Comparison of ENCODE assay signal across 26 mouse cellular contexts in the genomic region with DNA sequence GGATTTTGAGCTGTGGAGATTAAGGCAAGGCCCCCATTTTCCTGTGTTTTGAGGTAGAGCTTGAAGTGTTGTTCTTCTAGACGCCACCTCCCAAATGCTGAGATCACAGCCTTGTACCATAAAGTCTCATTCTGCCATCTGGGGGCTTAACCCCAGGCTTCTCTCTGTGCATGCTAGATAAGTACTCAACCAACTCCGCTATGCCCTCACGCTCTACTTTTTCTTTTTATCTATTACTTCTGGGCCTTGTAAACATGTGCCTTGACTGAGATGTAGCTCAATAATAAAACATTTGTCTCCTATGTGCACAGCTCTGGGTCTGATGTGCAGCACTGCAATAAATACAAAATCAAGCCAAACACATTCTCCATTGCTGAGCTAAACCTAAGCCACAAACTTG. TPM values are rescaled to one million over a fixed set of nuclear protein-coding genes. Genes with fewer than 3 reads are reported as not detected.
A peak's percentile ranks its signal among the peaks of the same experiment; 100 is the strongest.
DNase-seq lines count a peak whose midpoint lies in the region; ATAC-seq and TF ChIP-seq lines count a peak whose summit lies in the region.
"Had no signal": no experiment of that assay in that cellular context is flagged by ENCODE, and none has a peak within 500 bp of the region (broad histone marks: within the 10 kb centered on the region; RNA-seq: fewer than 3 reads in every experiment).

No protein-coding gene starts in this region.

- no peaks in the 10 kb centered on the region for H3K27me3 ChIP-seq in liver, embryonic 13.5 days
- no peaks in the 10 kb centered on the region for H3K27me3 ChIP-seq in liver, postnatal 0 days (ENCODE audit: insufficient read depth, low read length)
- no peaks in the 10 kb centered on the region for H3K27me3 ChIP-seq in neural tube, embryonic 15.5 days (replicated peaks)
- H3K27me3 ChIP-seq: embryonic facial prominence, embryonic 15.5 days; heart, embryonic 15.5 days had no signal

- no peak overlapping the region for H3K4me3 ChIP-seq in liver, embryonic 13.5 days (replicated peaks)
- H3K4me3 ChIP-seq in liver, postnatal 0 days (ENCODE audit: low read depth, low read length): no peak overlapping the region
- no peak overlapping the region for H3K4me3 ChIP-seq in neural tube, embryonic 15.5 days (replicated peaks)
- H3K4me3 ChIP-seq: embryonic facial prominence, embryonic 15.5 days; erythroblast, embryonic 14.5 days; forebrain, embryonic 10.5 days; heart, embryonic 10.5 days; heart, embryonic 15.5 days; hindbrain, embryonic 10.5 days had no signal

- peak; percentile 74 for ATAC-seq in common myeloid progenitor, adult 5-6 weeks (replicated peaks; ENCODE audit: low read depth, poor library complexity, severe bottlenecking)
- peak; percentile 89 for ATAC-seq in liver, embryonic 13.5 days (ENCODE audit: low read depth)
- ATAC-seq in liver, postnatal 0 days: peak; percentile 87
- no peak for ATAC-seq in frontal cortex, adult (ENCODE audit: low TSS enrichment)
- no peak for ATAC-seq in neural tube, embryonic 15.5 days (ENCODE audit: low FRiP score)
- ATAC-seq: forebrain, embryonic 14.5 days had no signal

- no peak overlapping the region for H3K4me2 ChIP-seq in liver, embryonic 13.5 days
- H3K4me2 ChIP-seq in liver, postnatal 0 days (ENCODE audit: low read depth, low read length): no peak overlapping the region
- no peak overlapping the region for H3K4me2 ChIP-seq in neural tube, embryonic 15.5 days
- H3K4me2 ChIP-seq: embryonic facial prominence, embryonic 15.5 days; heart, embryonic 15.5 days; hindbrain, embryonic 14.5 days had no signal

- H3K36me3 ChIP-seq in liver, embryonic 13.5 days: no peaks in the 10 kb centered on the region
- no peaks in the 10 kb centered on the region for H3K36me3 ChIP-seq in liver, postnatal 0 days (replicated peaks; ENCODE audit: insufficient read depth, low read length)
- no peaks in the 10 kb centered on the region for H3K36me3 ChIP-seq in neural tube, embryonic 15.5 days
- H3K36me3 ChIP-seq: embryonic facial prominence, embryonic 15.5 days; forebrain, embryonic 10.5 days; heart, embryonic 10.5 days; heart, embryonic 15.5 days; hindbrain, embryonic 10.5 days had no signal

- H3K9ac ChIP-seq in liver, embryonic 13.5 days: no peak overlapping the region
- H3K9ac ChIP-seq in liver, postnatal 0 days (replicated peaks): no peak overlapping the region
- H3K9ac ChIP-seq in neural tube, embryonic 15.5 days (replicated peaks): no peak overlapping the region
- H3K9ac ChIP-seq: embryonic facial prominence, embryonic 15.5 days; heart, embryonic 15.5 days; hindbrain, embryonic 14.5 days had no signal

- peak; percentile 80 for TF ChIP-seq EP300 in liver, postnatal 0 days (IDR thresholded peaks at IDR 0.05; ENCODE audit: low read depth)

- peak; percentile 71 for DNase-seq in MEL-GATA-1-ER (ENCODE audit: extremely low read depth, low read depth)
- peak; percentile 8 for DNase-seq in liver, embryonic 13.5 days
- DNase-seq in liver, postnatal 0 days: no peak
- no peak for DNase-seq in kidney, postnatal 36 days
- no peak for DNase-seq in layer of hippocampus, postnatal 25 days (ENCODE audit: extremely low spot score in 1 of 2, low spot score in 1 of 2)
- DNase-seq: adrenal gland, adult 8-10 months; adrenal gland, postnatal 36 days; cerebellum, adult 11-12 months; cerebellum, adult 9-10 months; cerebellum, postnatal 36 days; gastrocnemius, postnatal 10 days; heart, adult 18-20 months; heart, postnatal 14 days had no signal

- no peaks in the 10 kb centered on the region for H3K9me3 ChIP-seq in liver, embryonic 13.5 days (replicated peaks)
- no peaks in the 10 kb centered on the region for H3K9me3 ChIP-seq in liver, postnatal 0 days (ENCODE audit: low read length)
- H3K9me3 ChIP-seq in neural tube, embryonic 15.5 days (replicated peaks): no peaks in the 10 kb centered on the region
- H3K9me3 ChIP-seq: embryonic facial prominence, embryonic 15.5 days; forebrain, embryonic 10.5 days; heart, embryonic 10.5 days; heart, embryonic 15.5 days; hindbrain, embryonic 10.5 days had no signal

- H3K4me1 ChIP-seq in liver, embryonic 13.5 days (replicated peaks): peaks cover 11% of the 10 kb centered on the region
- no peaks in the 10 kb centered on the region for H3K4me1 ChIP-seq in liver, postnatal 0 days (ENCODE audit: insufficient read depth)
- H3K4me1 ChIP-seq in neural tube, embryonic 15.5 days: no peaks in the 10 kb centered on the region
- H3K4me1 ChIP-seq: embryonic facial prominence, embryonic 15.5 days; forebrain, embryonic 10.5 days; heart, embryonic 10.5 days; heart, embryonic 15.5 days; hindbrain, embryonic 10.5 days had no signal

- 23% methylated on average over 3 of the region's 3 CpGs for WGBS in liver, embryonic 13.5 days (ENCODE audit: insufficient replicate concordance)
- WGBS in liver, postnatal 0 days (ENCODE audit: insufficient replicate concordance): 66% methylated on average over 3 of the region's 3 CpGs
- 89% methylated on average over 3 of the region's 3 CpGs for WGBS in neural tube, embryonic 15.5 days

- no peak for TF ChIP-seq CTCF in liver, postnatal 0 days (IDR thresholded peaks at IDR 0.05; ENCODE audit: low read depth)

- H3K27ac ChIP-seq in liver, embryonic 13.5 days: no peak overlapping the region
- no peak overlapping the region for H3K27ac ChIP-seq in liver, postnatal 0 days (ENCODE audit: low read depth)
- no peak overlapping the region for H3K27ac ChIP-seq in neural tube, embryonic 15.5 days (replicated peaks)
- H3K27ac ChIP-seq: embryonic facial prominence, embryonic 15.5 days; forebrain, embryonic 10.5 days; heart, embryonic 10.5 days; heart, embryonic 15.5 days; hindbrain, embryonic 10.5 days; hindbrain, embryonic 14.5 days had no signal

RNA-seq across cellular contexts. Expression of gene Elovl3, which starts 12.2 kb away (rescaled TPM):
- total RNA-seq in common myeloid progenitor, adult 5-6 weeks (2017): not detected in 2 replicates
- polyA plus RNA-seq in liver, embryonic 13.5 days (2015; fragmentation: Nextera tagmentation; extraction: Ambion mirVana): 0.07 TPM in 1 of 2 replicates, not detected in the other
- polyA plus RNA-seq in liver, postnatal 0 days (2015; fragmentation: Nextera tagmentation; extraction: Ambion mirVana): 0.24 and 0.26 TPM in 2 replicates
- polyA plus RNA-seq in neural tube, embryonic 15.5 days (2015; fragmentation: Nextera tagmentation; extraction: Ambion mirVana): 0.10 TPM in 1 of 2 replicates, not detected in the other
- not detected for total RNA-seq in layer of hippocampus, postnatal 25 days (2021)
- total RNA-seq: CH12.LX; gastrocnemius, postnatal 10 days; gastrocnemius, postnatal 4 days had no signal
- polyA plus RNA-seq: erythroblast, embryonic 14.5 days; forebrain, embryonic 14.5 days; heart, embryonic 10.5 days; heart, embryonic 15.5 days; hindbrain, embryonic 10.5 days; hindbrain, embryonic 14.5 days had no signal

RNA-seq across cellular contexts. Expression of gene Pitx3, which starts 28.7 kb away (rescaled TPM):
- total RNA-seq in common myeloid progenitor, adult 5-6 weeks (2017): not detected in 2 replicates
- polyA plus RNA-seq in liver, embryonic 13.5 days (2015; fragmentation: Nextera tagmentation; extraction: Ambion mirVana): 0.17 and 0.25 TPM in 2 replicates
- polyA plus RNA-seq in liver, postnatal 0 days (2015; fragmentation: Nextera tagmentation; extraction: Ambion mirVana): 0.19 TPM in 1 of 2 replicates, not detected in the other
- polyA plus RNA-seq in neural tube, embryonic 15.5 days (2015; fragmentation: Nextera tagmentation; extraction: Ambion mirVana): 0.32 and 0.64 TPM in 2 replicates
- not detected for total RNA-seq in layer of hippocampus, postnatal 25 days (2021)
- total RNA-seq: CH12.LX had no signal
- polyA plus RNA-seq: erythroblast, embryonic 14.5 days; forebrain, embryonic 14.5 days; hindbrain, embryonic 10.5 days; hindbrain, embryonic 14.5 days had no signal

RNA-seq across cellular contexts. Expression of gene Gbf1, which starts 32.9 kb away (rescaled TPM):
- total RNA-seq in common myeloid progenitor, adult 5-6 weeks (2017): 23.7 and 38.7 TPM in 2 replicates
- polyA plus RNA-seq in liver, embryonic 13.5 days (2015; fragmentation: Nextera tagmentation; extraction: Ambion mirVana): 18.1 and 20.1 TPM in 2 replicates
- polyA plus RNA-seq in liver, postnatal 0 days (2015; fragmentation: Nextera tagmentation; extraction: Ambion mirVana): 9.8 and 12.0 TPM in 2 replicates
- 68.8 and 76.6 TPM in 2 replicates for polyA plus RNA-seq in neural tube, embryonic 15.5 days (2015; fragmentation: Nextera tagmentation; extraction: Ambion mirVana)
- total RNA-seq in layer of hippocampus, postnatal 25 days (2021): 10 to 100 TPM; 93.3 to 97.6 TPM

RNA-seq across cellular contexts. Expression of gene Nolc1, which starts 43.8 kb away (rescaled TPM):
- 197 and 199 TPM in 2 replicates for total RNA-seq in common myeloid progenitor, adult 5-6 weeks (2017)
- polyA plus RNA-seq in liver, embryonic 13.5 days (2015; fragmentation: Nextera tagmentation; extraction: Ambion mirVana): 105 and 118 TPM in 2 replicates
- 23.1 and 26.9 TPM in 2 replicates for polyA plus RNA-seq in liver, postnatal 0 days (2015; fragmentation: Nextera tagmentation; extraction: Ambion mirVana)
- 59.4 and 67.9 TPM in 2 replicates for polyA plus RNA-seq in neural tube, embryonic 15.5 days (2015; fragmentation: Nextera tagmentation; extraction: Ambion mirVana)
- 10 to 100 TPM; 44.7 to 48.4 TPM for total RNA-seq in layer of hippocampus, postnatal 25 days (2021)

Comparison
In these comparisons a context has a peak if more than half of its experiments do, and no peak if none do; other contexts are left out.
1. DNase-seq: peak in MEL-GATA-1-ER (single experiment) and liver, embryonic 13.5 days (single experiment); none in liver, postnatal 0 days (single experiment), kidney, postnatal 36 days (0 of 2) and layer of hippocampus, postnatal 25 days (0 of 2).
2. ATAC-seq: peak in common myeloid progenitor, adult 5-6 weeks (single experiment), liver, embryonic 13.5 days (single experiment) and liver, postnatal 0 days (single experiment); none in frontal cortex, adult (single experiment) and neural tube, embryonic 15.5 days (single experiment).